Mouse (Mus musculus) forebrain, embryonic 15.5 days (tissue): ENCODE measurements around the gene Camkk1. TPM values are rescaled to one million over a fixed set of nuclear protein-coding genes. Genes with fewer than 3 reads are reported as not detected.
A peak's percentile ranks its signal among the peaks of the same experiment; 100 is the strongest.

Source experiments
- ATAC-seq: fragments of 200-750 bp; cut with Nextera tagmentation; replicated peaks from 2 replicates; pipeline ENCODE4 v1.8.0; 2017; ENCODE audit warnings: mild to moderate bottlenecking, moderate TSS enrichment, moderate library complexity
- H3K27ac ChIP-seq: fragments of 300-500 bp; sonication (generic); replicated peaks from 2 replicates; pipeline ENCODE4 v1.5.1; 2015; ENCODE audit warnings: mild to moderate bottlenecking, inconsistent platforms
- H3K27me3 ChIP-seq: fragments of 300-500 bp; sonication (generic); 2 replicates; pipeline ENCODE4 v1.6.1; 2015; ENCODE audit warnings: inconsistent platforms
- H3K36me3 ChIP-seq: fragments of 300-500 bp; sonication (generic); 2 replicates; pipeline ENCODE4 v1.6.1; 2015; ENCODE audit warnings: mild to moderate bottlenecking, inconsistent platforms
- H3K4me1 ChIP-seq: fragments of 300-500 bp; sonication (generic); 2 replicates; pipeline ENCODE4 v1.6.1; 2015; ENCODE audit warnings: inconsistent platforms
- H3K4me2 ChIP-seq: fragments of 300-500 bp; sonication (generic); replicated peaks from 2 replicates; pipeline ENCODE4 v1.6.1; 2015; ENCODE audit warnings: mild to moderate bottlenecking, inconsistent platforms
- H3K4me3 ChIP-seq: fragments of 300-500 bp; sonication (generic); 2 replicates; pipeline ENCODE4 v1.5.1; 2015; ENCODE audit warnings: mild to moderate bottlenecking, inconsistent platforms
- H3K9ac ChIP-seq: fragments of 300-500 bp; sonication (generic); replicated peaks from 2 replicates; pipeline ENCODE4 v1.6.1; 2015; ENCODE audit warnings: mild to moderate bottlenecking, inconsistent platforms
- H3K9me3 ChIP-seq: fragments of 300-500 bp; sonication (generic); 2 replicates; pipeline ENCODE4 v1.6.1; 2016; ENCODE audit warnings: inconsistent platforms
- WGBS: fragments of 180-500 bp; shearing (Covaris S2); methylation state at CpG from one replicate; pipeline ENCODE4 v1.1.7; 2015; ENCODE audit warnings: mixed read lengths; 5-methylcytosine and 5-hydroxymethylcytosine counted together
- polyA plus RNA-seq: library from polyadenylated mRNA; unstranded; fragments of >200 nt; fragmentation: Nextera tagmentation; extraction: Ambion mirVana; gene quantifications from 2 replicates; pipeline ENCODE4 v1.2.1, GENCODE M21; 2015

Camkk1 gene
- polyA plus RNA-seq, 1 experiment from 2014 or later = 19.6 TPM

- no peak overlapping the region for H3K4me3 ChIP-seq
- H3K9me3 ChIP-seq = no peaks in the 10 kb centered on the region
- H3K36me3 ChIP-seq = no peaks in the 10 kb centered on the region
- peaks cover 10% of the 10 kb centered on the region; the same call in 1 of the 2 replicates for H3K27me3 ChIP-seq
- no peak overlapping the region for H3K9ac ChIP-seq
- no peak for ATAC-seq
- WGBS = 73% methylated on average over 6 of the region's 6 CpGs
- no peak overlapping the region for H3K4me2 ChIP-seq
- H3K4me1 ChIP-seq = peaks cover 15% of the 10 kb centered on the region
- H3K27ac ChIP-seq = no peak overlapping the region
These were observed 2.7 kb upstream of the Camkk1 start for GRCm38 (mm10) chr11:73016103-73016420.

- under 1% methylated on average over 46 of the region's 46 CpGs for WGBS
- Histone ChIP-seq H3K9me3 (no peaks in the 10 kb centered on the region), H3K9ac (peak overlapping the region; percentile 78), H3K36me3 (no peaks in the 10 kb centered on the region), H3K27me3 (peaks cover 10% of the 10 kb centered on the region; the same call in 1 of the 2 replicates), H3K27ac (peak overlapping the region; percentile 45; the same call in 1 of the 2 replicates), H3K4me2 (peak overlapping the region; percentile 77), H3K4me1 (peaks cover 15% of the 10 kb centered on the region), H3K4me3 (peak overlapping the region; percentile 89)
- ATAC-seq = peak; percentile 71
These were observed 463 bp downstream of the Camkk1 start for GRCm38 (mm10) chr11:73019147-73019795.

GRCm38 (mm10) chr11:73020953-73021800 lies 2.4 kb downstream of the Camkk1 start:
- WGBS = 63% methylated on average over 7 of the region's 7 CpGs
- H3K36me3 ChIP-seq = no peaks in the 10 kb centered on the region
- no peak overlapping the region for H3K27ac ChIP-seq
- peaks cover 10% of the 10 kb centered on the region; the same call in 1 of the 2 replicates for H3K27me3 ChIP-seq
- no peaks in the 10 kb centered on the region for H3K9me3 ChIP-seq
- H3K9ac ChIP-seq = no peak overlapping the region
- peaks cover 15% of the 10 kb centered on the region for H3K4me1 ChIP-seq
- ATAC-seq = no peak
- H3K4me3 ChIP-seq = no peak overlapping the region
- H3K4me2 ChIP-seq = no peak overlapping the region

GRCm38 (mm10) chr11:73023099-73023498 lies 4.3 kb downstream of the Camkk1 start:
- H3K9me3 ChIP-seq = no peaks in the 10 kb centered on the region
- ATAC-seq = no peak
- H3K27me3 ChIP-seq = peaks cover 10% of the 10 kb centered on the region; the same call in 1 of the 2 replicates
- no peak overlapping the region for H3K4me2 ChIP-seq
- H3K27ac ChIP-seq = no peak overlapping the region
- no peak overlapping the region for H3K9ac ChIP-seq
- 48% methylated on average over 9 of the region's 9 CpGs for whole genome bisulfite sequencing
- no peak overlapping the region for H3K4me3 ChIP-seq
- peaks cover under 1% of the 10 kb centered on the region; the same call in 1 of the 2 replicates for H3K36me3 ChIP-seq
- H3K4me1 ChIP-seq = peaks cover 14% of the 10 kb centered on the region

GRCm38 (mm10) chr11:73023827-73024226 lies 5.0 kb downstream of the Camkk1 start:
- Histone ChIP-seq H3K27ac (no peak overlapping the region), H3K9me3 (no peaks in the 10 kb centered on the region), H3K27me3 (peaks cover 10% of the 10 kb centered on the region; the same call in 1 of the 2 replicates), H3K36me3 (peaks cover 3% of the 10 kb centered on the region; the same call in 1 of the 2 replicates), H3K4me2 (no peak overlapping the region), H3K4me1 (peaks cover 9% of the 10 kb centered on the region), H3K4me3 (no peak overlapping the region), H3K9ac (no peak overlapping the region)
- no peak for ATAC-seq
- WGBS = 33% methylated on average over 4 of the region's 4 CpGs

GRCm38 (mm10) chr11:73024236-73024904 lies 5.6 kb downstream of the Camkk1 start:
- Histone ChIP-seq H3K4me1 (peaks cover 7% of the 10 kb centered on the region), H3K9me3 (no peaks in the 10 kb centered on the region), H3K36me3 (peaks cover 3% of the 10 kb centered on the region; the same call in 1 of the 2 replicates), H3K4me3 (no peak overlapping the region), H3K27ac (no peak overlapping the region), H3K9ac (no peak overlapping the region), H3K4me2 (no peak overlapping the region), H3K27me3 (peaks cover 10% of the 10 kb centered on the region; the same call in 1 of the 2 replicates)
- 73% methylated on average over 7 of the region's 7 CpGs for WGBS
- no peak for ATAC-seq

GRCm38 (mm10) chr11:73026961-73027360 lies 8.2 kb downstream of the Camkk1 start:
- no peak for ATAC-seq
- 59% methylated on average over 8 of the region's 8 CpGs for WGBS
- H3K4me3 ChIP-seq = no peak overlapping the region
- H3K27me3 ChIP-seq = no peaks in the 10 kb centered on the region
- H3K4me2 ChIP-seq = no peak overlapping the region
- peaks cover 3% of the 10 kb centered on the region; the same call in 1 of the 2 replicates for H3K36me3 ChIP-seq
- H3K9me3 ChIP-seq = no peaks in the 10 kb centered on the region
- no peak overlapping the region for H3K9ac ChIP-seq
- H3K4me1 ChIP-seq = peaks cover 11% of the 10 kb centered on the region
- no peak overlapping the region for H3K27ac ChIP-seq

GRCm38 (mm10) chr11:73030821-73031498 lies 12.2 kb downstream of the Camkk1 start:
- Histone ChIP-seq H3K36me3 (peaks cover 3% of the 10 kb centered on the region; the same call in 1 of the 2 replicates), H3K4me1 (peaks cover 11% of the 10 kb centered on the region), H3K9me3 (no peaks in the 10 kb centered on the region), H3K4me2 (peak overlapping the region; percentile 64), H3K27ac (peak overlapping the region; percentile 82), H3K27me3 (no peaks in the 10 kb centered on the region), H3K4me3 (peak overlapping the region; percentile 37), H3K9ac (peak overlapping the region; percentile 52)
- WGBS = 23% methylated on average over 20 of the region's 20 CpGs
- ATAC-seq = peak; percentile 95

GRCm38 (mm10) chr11:73031536-73031935 lies 12.7 kb downstream of the Camkk1 start:
- Histone ChIP-seq H3K9ac (peak overlapping the region; percentile 52; the same call in 1 of the 2 replicates), H3K4me2 (peak overlapping the region; percentile 64; the same call in 1 of the 2 replicates), H3K4me1 (peaks cover 11% of the 10 kb centered on the region), H3K27me3 (no peaks in the 10 kb centered on the region), H3K9me3 (no peaks in the 10 kb centered on the region), H3K36me3 (peaks cover 3% of the 10 kb centered on the region; the same call in 1 of the 2 replicates), H3K4me3 (no peak overlapping the region), H3K27ac (peak overlapping the region; percentile 82)
- 62% methylated on average over 5 of the region's 5 CpGs for WGBS
- ATAC-seq = peak; percentile 4; the same call in 1 of the 2 replicates

- Histone ChIP-seq H3K27ac (no peak overlapping the region), H3K4me2 (no peak overlapping the region), H3K27me3 (no peaks in the 10 kb centered on the region), H3K9me3 (no peaks in the 10 kb centered on the region), H3K9ac (no peak overlapping the region), H3K4me3 (no peak overlapping the region), H3K4me1 (peaks cover 7% of the 10 kb centered on the region), H3K36me3 (no peaks in the 10 kb centered on the region)
- ATAC-seq = no peak
- WGBS = 85% methylated on average over 7 of the region's 7 CpGs
These were observed 17.3 kb downstream of the Camkk1 start for GRCm38 (mm10) chr11:73036077-73036476.

GRCm38 (mm10) chr11:73036889-73037288 lies 18.1 kb downstream of the Camkk1 start:
- ATAC-seq = no peak
- Histone ChIP-seq H3K36me3 (no peaks in the 10 kb centered on the region), H3K4me1 (no peaks in the 10 kb centered on the region), H3K9ac (no peak overlapping the region), H3K4me2 (no peak overlapping the region), H3K9me3 (no peaks in the 10 kb centered on the region), H3K27me3 (no peaks in the 10 kb centered on the region), H3K4me3 (no peak overlapping the region), H3K27ac (no peak overlapping the region)
- 72% methylated on average over 6 of the region's 6 CpGs for WGBS
